Mouse (Mus musculus): Measurements from ENCODE around the gene Dock2.

DNA sequence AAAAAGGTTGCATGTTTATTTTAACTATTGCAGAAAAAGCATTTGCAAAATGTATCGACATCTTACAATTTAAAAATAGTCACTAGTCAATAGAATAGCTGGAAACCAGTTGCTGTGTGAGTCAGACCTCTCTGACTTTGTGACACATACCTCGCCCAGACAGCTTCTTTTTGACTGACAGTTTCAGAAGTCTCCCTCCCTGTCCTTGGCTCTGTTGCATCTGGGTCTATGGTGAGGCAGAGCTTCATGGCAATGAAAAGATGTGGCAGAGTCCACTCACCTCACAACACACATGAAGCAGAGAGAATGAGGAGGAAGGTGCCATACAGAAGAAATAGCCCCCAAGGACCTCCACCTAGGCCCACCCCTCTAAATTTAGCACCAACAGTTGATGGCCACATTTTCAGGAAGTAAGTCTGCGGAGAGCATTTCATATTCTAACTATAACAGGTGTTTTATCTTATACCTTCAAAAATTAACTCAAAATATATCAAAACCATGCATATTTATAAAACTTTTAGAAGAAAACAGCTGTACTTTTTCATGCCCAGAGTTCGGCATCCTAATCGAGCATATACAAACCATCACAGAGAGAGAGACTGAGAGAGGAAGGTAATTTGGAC, 19.8 kb downstream of the Dock2 start:
- no peak for TF ChIP-seq CTCF (IDR thresholded peaks at IDR 0.05; ENCODE audit: extremely low read depth, insufficient read depth, insufficient read length, insufficient replicate concordance)
- no peak for TF ChIP-seq POLR2A (IDR thresholded peaks at IDR 0.05; ENCODE audit: low read depth, low read length)

All from spleen, adult 2 months (tissue).